Mouse (Mus musculus) c-Kit-positive CD71-positive TER-119-negative erythroid progenitor cells, embryonic 14.5 days (primary cell): ENCODE results near the gene Gipc2.

Source experiments
- DNase-seq: peaks from one replicate; pipeline ENCODE4 v3.0.0-alpha.2; 2013; ENCODE audit warnings: low read depth

Gipc2 gene

DNA sequence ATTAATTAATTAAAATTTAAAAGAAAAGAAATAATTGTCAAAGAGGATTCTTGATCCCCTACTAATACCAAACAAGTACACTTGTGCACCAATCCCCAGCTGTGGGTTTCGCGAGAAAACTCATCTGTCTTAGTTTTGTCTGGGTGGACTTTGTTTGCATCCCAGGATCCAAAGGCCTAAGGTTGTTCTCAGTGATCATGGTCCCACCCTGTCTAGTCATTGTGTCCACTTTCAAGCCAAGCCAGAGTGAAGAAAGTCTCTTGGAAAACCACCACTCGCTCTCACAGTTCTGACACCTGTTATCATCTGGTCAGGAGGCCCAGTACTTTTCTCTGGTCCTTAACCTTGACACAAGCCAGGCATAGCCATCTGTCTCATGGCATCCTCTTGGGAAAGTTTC, 48.1 kb downstream of the Gipc2 start:
- no peak for DNase-seq

DNA sequence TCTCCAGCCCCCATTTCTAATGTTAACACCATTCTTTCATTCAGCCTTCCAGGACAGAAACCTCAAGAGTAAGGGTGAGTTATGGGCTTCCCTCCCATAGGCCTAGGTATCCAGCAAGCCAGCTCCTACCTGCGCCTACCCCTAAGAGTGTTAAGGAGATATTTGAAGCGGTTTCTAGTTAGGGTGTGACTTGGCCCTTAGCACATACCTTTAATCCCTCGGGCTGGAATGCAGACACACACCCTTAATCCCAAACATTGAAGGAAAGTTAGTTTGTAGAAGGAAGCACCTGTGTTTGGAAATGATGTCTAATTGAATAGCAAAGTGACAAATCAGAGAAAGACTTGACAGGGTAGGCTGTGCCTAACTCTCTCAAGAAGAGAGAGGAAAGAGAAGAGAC, 49.9 kb downstream of the Gipc2 start:
- no peak for DNase-seq

DNA sequence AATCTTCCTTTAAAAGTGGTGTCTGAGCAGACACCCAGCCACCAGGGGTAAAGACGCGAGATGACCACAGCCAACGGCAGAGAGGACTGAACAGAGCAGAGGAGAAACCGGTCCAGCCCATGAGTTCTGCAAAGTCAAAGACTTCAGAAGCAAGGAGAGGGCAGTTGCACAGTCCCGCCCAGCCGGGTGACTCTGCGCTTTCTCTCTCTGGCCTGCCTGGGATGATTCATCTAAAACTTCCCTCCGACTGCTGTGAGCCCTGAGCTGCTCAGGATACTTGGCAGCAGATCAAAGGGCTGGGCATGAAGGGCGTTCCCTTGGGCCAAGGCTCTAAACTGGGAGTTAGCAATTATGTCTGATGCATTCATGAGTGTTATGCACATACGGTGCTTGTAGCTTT, 51.2 kb downstream of the Gipc2 start:
- peak; percentile 77 for DNase-seq

DNA sequence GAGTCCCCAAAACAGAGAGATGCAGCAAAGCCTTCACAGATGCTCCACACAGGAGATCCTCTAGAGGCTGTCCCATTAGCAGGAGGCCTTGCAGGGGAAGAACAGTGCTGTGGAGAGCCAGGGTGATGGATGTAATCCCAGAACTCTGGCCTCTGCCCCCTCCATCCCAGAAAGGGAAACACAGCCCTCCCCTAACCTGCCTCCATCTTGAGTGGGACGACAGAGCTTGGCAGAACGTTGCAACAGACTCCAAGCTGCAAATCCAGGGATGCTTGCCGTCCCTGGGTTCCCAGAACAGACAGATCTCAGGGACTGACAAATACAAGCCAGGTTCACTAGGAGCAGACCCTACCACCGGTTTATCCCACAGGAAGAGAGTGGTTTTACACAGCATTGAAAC, 51.8 kb downstream of the Gipc2 start:
- DNase-seq: no peak

DNA sequence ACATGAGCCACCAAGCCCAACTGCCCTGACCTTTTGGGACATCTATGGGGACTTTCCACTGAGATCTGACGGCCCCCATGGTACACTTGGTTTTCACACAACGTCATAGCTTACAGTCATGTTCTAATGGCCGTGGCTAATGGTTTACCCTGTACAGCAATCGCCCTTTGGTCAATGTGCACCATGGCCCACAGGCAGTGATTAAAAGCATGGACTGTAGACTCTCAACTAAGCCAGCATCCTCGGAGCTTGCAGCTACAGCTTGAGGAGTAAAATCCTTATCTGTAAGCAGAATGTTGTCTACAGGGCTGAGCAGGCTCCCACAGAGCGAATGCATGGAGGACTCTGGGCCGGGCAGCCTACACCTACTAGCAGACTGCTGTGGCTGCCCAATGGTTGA, 52.5 kb downstream of the Gipc2 start:
- no peak for DNase-seq

DNA sequence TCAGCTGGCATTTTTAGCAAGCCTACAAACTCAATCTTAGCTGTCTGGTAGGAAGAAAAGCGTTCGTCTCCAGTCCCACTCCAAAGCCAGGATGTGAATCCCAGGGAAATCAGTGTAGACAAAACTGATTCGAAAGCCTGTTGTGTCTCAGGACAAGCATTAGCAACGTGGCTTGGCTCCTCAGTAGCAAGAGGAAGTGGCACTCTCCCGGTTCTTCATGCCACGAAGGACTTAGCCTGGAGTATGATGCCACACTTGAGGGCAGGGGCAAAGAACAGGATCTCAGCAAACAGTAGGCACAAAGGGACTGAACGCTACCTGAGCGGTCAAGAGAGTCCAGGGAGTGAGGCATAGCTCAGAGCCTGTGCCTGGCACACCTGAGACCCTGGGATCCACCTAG, 53.4 kb downstream of the Gipc2 start:
- no peak for DNase-seq

DNA sequence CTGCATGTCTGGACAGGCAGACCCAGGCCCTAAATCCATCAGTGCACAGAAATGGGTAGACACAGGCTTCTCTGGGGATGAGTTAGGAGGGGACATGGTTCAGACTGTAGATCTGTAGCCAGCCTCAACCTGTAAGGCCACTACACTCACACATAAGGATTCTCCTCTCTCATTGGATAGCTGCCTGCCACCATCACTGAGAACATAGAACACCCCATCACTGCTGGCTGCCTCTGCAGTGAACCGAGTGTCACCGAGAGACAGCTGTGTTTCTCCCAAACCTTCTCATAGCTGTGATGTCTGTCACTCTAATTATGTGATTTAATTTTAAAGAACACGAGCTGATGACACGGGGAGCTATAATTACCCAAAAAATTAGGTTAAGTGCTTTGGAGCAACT, 54.5 kb downstream of the Gipc2 start:
- no peak for DNase-seq

DNA sequence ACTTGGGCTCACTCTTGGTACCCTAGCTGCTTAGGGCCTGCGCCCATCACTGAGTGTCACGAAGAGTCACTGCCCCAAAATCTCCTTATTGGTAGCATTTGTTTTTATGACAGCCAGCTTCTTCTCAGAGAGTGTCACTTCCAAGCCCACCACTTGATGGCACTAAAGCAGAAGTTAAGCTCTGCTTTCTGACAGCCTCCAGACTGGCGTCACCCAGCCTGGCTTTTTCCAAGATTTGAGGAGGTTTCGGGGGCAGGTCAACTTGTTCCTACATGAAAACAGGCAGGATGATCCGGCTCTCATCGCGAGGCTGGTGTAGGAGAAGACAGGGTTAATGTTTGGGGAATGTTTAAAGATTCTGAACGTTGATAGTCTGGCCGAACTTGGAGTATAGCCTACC, 54.9 kb downstream of the Gipc2 start:
- DNase-seq: peak; percentile 62

DNA sequence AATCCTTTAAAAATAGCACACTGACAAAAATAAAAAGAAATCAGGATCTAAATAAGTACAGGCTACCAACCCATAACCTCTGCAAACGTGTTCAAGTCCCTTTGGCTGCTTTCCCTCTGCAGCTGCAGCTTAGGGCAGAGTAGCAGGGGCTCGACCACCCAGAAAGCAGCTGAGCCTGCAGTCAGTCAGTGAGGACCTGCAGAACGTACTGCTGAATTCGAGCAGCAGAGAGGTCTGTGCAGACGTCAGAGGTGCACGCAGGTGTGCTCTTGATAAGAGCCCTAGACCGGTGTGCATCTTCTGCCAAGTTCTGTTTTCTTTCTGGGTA, 56.8 kb downstream of the Gipc2 start:
- DNase-seq: no peak

DNA sequence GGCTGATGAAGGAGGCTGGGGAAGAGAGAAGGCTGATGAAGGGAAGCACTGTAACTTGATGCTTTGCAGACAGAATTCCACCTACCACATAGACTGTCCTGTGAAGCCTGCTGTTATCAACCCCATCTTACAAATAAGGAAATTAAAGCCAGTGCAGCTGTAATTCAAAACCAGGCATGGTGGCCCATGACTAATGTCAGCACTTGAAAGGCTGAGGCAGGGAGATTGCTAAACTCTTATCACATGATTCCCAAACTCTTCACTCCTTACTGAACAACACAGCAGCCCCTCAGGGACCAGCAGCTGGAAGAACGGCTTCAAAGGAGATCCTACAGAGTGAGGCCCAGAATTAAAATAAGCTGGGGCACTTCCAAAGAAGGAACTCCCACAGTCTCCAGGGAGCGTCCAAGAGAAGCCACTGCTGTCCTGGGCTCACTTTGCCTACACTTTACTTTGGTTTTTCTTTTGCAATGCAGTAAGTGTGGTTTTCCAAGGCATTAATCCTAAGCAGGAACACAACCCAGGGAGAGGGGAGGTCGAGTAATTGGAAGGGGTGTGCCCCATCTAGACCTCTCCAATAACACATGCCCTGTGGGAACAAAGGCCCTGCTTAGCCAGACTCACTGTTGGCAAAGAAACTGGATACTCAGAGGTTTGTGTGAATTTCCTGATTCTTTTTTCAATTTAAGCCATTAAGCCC, 57.3 kb downstream of the Gipc2 start:
- no peak for DNase-seq

DNA sequence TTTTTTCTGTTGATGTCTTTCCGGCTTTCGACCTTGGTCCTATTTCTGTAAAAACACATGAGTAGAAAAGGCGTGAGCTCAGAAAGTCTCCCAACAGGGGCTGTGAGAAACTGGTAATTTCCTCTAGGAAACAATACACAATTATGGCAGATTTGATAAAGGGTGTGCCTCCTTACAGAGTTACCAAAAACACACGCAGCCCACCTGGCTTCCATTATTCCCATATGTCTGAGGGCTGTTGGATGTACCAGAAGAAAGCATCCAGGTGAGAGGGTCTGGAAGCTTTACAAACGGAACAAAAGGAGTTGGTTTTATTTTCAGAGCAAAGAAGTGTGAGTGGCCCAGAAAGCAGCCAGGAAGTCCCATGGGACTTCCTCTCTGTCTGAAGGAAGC, 58.0 kb downstream of the Gipc2 start:
- DNase-seq: no peak

DNA sequence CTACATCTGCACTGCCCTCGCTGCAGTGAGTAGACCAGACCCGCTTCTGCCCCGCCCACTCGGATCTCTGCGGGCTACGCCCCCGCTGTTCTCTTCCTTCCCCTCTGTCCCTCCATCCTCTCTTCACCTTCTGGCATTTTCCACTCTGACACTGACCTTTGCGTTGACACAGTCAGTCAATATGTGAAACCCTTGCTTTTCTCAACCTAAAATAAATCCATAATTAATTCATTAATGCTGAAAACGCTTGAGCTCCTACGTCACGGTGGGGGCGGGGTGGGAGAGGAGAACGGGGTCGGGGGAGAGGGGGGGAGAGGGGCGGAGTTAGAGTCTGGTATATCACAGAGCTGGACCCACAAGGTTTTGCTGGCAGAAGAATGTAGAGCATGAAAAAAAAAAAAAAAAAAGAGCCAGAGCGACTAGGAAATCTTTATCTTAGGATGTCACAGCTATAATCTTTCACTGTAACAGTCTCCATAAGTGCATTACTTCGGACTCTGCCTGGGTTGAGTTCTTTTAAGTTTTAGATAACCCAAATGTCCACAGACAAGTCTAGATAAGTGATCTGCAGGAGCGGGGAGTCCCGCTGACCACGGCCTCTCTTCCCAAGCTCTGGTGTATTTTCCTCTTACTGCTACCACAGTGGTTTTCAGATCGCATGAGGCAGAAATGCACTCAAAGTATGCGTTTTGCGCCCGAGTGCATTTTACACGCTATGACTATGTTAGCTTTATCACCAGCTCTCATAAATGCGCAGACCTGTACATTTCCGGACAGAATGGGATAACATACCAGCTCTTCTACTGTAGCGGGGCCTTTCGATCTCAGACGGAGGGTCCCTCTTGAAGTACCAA, 58.7 kb downstream of the Gipc2 start:
- no peak for DNase-seq

DNA sequence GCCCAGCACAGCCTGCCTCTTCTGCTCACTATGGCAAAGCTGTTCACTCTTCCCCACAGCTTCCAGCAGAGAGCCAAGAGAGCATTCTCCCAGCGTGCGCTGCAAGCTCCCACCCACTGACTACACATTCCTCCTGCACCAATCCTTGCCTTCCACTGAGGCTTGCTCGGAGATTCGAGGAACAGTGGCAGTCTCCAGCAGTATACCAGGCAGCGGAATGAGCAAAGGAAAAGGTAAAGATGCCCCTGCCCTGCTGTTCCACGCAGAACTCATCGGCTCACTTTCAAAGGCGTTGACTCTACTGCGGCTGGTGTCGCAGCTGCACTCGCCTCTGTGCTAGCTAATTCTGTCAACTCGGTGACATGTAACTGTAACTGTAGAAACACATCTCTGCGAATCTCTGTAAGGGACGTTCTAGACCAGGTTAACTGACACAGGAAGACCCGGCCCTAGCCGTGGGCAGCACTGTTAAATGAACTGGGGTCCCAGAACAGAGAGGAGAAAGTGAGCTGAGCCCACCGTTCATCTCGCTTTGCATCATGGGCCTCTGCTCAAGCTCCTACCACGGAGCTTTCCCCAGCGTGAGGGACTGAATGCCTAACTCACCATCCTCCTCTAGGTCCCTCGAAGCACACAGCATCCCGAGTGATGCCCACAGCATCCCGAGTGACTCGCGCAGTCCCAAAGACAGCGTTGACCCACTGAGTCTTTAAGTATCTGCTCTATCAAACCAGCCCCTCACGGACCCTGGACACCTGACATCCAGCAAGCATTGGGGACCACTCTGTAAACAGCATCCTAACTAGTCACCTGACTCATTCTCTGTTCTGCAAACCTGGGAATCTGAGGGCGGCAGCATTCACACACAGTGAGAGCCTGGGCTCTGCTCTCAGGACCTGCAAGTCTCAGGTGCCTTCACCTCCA, 59.5 kb downstream of the Gipc2 start:
- no peak for DNase-seq

DNA sequence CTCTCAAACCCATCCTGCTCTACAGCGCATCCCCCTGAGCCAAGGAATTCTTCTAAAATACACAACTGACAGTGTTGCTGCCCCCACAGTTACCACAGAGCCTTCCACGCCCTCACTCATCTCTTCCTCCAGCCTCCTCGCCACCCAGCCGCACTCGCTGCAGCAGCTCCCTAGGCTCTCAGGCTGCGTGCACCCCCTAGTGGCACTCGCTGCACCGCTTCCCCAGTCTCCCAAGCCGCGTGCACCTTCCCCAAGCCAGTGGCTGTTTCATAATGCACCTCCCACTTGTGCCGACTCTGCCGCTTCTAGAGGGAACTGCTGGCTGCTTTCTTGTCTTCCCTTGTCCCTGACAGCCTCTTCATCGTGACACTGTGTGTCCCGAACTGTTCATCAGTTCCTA, 60.7 kb downstream of the Gipc2 start:
- DNase-seq: peak; percentile 40

DNA sequence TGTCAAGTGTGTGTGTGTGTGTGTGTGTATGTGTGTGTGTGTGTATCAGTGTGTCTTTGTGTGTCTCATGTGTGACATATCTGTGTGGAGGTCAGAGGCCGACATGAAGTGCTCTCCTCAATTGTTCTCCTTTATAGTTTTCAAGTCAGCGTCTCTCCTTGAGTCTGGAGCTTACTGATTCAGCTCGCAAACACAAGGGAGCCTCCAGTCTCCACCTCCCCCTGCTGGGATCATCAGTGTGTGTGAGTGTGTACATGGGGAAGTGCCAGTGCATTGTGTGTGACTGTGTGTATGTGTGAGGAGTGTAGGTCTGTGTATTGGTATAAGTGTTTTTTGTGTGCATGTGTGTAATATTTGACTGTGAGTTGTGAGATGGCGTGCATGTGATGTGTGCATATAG, 62.6 kb downstream of the Gipc2 start:
- DNase-seq: no peak

DNA sequence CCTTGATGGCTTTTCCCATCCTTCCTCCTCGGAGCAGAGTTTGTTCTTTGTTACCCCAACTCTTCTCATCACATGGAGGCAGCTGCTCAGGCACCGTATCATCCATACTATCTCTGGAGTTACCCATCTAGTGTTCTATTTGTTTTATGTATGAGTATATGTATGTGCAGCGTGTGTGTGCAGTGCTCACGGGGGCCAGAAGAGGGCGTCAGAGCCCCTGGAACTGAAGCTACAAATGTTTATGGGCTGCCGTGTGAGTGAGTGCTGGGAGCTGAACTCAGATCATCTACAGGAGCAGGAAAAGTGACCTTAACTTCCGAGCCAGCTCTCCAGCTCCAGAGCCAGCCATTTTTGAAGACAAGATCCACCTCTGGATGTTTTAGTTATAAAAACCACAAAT, 64.6 kb downstream of the Gipc2 start:
- no peak for DNase-seq

DNA sequence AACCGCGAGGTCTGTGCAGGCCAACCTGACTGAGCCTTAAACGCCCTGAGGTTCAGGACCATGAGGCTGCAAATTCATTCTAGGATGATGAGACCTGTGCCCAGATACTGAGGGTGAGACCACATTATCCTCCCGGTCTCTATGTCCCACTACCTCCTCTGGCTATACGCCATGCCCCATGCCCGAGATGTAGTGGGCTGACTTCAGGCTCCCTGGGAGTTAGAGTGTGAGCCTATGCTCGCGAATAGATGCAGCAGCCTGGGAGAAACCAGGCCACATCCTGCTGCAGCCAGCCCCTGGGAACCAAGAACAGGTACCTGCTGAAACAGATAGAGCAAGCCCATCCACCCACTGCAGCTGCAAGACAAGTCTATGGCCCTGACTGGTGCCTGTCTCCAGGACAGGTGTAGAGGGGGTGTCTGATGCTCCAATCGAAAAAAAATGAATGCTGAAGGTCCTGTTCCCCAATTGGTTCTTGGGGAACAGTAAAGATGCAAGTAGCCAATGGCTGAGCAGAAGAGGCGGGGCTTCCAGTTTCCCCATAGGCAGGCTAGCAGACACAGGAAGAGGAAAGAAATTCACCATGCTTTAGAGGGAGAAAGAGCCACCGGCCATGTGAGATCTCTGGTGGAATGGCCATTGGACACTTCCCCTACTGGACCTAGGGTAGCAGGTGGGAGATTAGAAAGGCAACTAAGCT, 65.8 kb downstream of the Gipc2 start:
- no peak for DNase-seq

DNA sequence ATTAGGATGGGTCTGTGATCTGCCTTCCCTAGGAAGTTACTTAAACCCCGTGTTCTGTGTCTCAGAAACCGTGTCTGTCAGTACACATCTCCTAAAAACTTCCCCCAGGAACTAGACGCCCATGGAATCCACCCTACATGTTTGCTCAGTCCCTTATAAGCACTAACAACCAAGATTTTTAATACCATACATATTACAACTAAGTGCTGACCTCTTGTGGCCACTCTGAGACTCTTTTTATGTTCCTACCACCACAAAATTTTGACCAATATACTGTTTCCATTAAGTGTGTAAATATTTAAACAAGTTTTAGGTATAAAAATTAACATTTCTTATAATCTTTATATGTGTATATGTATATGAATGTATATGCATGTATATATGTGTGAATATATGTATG, 71.0 kb downstream of the Gipc2 start:
- no peak for DNase-seq

DNA sequence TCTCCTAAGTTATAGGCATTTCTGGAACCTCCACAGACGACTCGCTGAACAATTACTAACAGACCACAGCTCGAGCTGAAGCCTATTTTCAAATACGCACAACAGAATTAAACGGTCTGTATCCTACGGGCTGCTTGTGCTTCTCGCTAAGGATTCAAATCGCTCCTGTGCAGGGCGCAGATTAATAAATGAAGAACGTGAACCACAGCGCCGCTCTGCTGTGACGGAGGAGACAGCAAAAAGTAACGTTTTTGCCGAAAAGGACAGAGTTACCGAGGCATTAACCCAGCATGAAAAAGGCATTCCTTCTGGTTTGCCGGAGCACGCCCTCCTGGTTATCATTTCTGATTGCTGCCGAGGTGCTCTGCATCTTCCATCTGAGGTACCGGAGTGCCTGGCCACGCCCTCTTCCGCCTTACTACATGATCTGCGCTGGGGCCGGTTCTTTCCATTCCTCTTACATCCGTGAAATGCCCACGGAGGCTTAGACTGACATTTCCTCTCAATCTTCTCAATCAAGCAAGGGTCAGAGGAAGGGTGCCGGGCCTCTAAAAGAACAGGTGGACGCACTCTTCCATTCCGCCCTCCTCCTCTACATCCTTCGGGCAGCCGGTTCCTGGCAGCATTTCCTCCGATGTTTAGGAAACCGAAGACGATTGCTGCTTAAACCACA, 73.5 kb downstream of the Gipc2 start:
- no peak for DNase-seq

DNA sequence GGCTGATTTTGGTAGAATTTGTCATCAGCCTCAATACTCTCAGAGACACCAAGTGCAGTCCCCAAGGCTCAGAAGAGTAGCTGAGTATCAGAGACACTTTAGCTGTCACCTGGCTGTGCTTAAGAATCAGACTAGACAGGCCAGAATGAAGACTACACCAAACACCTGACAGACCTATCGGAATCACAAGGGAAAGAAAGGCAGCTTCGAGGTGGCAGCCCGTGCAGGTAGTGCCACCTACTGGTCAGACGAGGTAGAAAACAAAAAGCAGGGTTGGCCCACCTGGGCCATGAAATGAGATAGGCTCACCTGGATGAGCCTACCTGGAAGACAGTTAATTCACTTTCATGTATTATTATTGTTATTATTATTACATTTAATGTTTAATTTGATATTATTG, 76.9 kb downstream of the Gipc2 start:
- DNase-seq: no peak

DNA sequence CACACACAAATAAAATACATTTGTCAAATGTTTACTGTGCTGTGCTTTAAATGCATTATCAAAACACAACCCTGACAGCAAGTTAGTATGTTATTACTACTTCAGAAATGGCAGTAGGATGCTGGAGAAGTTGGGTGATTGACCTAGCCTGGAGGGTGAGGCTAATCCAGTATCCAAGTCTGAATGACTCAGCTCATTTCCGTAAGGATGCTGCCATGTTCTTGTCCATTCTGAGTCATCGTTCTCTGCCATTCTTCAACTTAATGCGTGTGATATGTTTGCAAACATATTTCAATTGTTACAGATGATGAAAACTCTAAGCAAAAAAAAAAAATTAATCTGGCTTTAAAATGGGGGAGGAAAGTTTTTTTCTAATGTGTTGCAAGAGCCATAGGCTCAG, 84.6 kb downstream of the Gipc2 start:
- no peak for DNase-seq

DNA sequence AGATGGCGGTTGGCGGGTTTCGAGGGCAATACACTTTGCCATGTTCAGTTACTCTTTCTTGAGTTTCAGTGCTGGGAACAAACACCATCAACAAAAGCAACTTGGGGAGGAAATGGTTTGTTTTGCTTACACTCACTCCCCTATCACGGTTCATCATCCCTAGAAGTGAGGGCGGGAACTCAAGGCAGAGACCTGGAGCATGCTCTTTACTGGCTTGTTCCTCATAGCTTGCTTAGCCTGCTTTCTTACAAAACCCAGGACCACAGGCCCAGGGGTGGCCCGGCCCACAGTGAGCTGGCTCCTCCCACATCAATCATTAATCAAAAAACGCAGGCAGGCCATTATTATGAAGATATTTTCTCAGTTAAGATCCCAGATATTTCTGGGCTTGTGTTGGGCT, 89.9 kb downstream of the Gipc2 start:
- DNase-seq: no peak
